Mouse (Mus musculus) neural tube, embryonic 14.5 days (tissue): ENCODE measurements at regions not wholly inside any gene's neighbourhood (a gene's known extent, or its start where the extent isn't known, plus 50 kb on each side); places are given as distances from the start of the nearest gene placed in this dataset.

Source experiments
- ATAC-seq: fragments of 200-750 bp; cut with Nextera tagmentation; 2 replicates; pipeline ENCODE4 v1.8.0; 2017; ENCODE audit warnings: low read depth, mild to moderate bottlenecking, moderate TSS enrichment, moderate library complexity
- H3K27ac ChIP-seq: fragments of 300-500 bp; sonication (generic); 2 replicates; pipeline ENCODE4 v1.5.1; 2014; ENCODE audit warnings: low read depth, mild to moderate bottlenecking, control low read depth, low read length, moderate library complexity, mixed read lengths
- H3K27me3 ChIP-seq: fragments of 300-500 bp; sonication (generic); 2 replicates; pipeline ENCODE4 v1.6.1; 2014; ENCODE audit warnings: low read length; ENCODE audit not compliant: control insufficient read depth, insufficient read depth
- H3K36me3 ChIP-seq: fragments of 300-500 bp; sonication (generic); 2 replicates; pipeline ENCODE4 v1.6.1; 2014; ENCODE audit warnings: low read length, mixed read lengths; ENCODE audit not compliant: control insufficient read depth, insufficient read depth
- H3K4me1 ChIP-seq: fragments of 300-500 bp; sonication (generic); 2 replicates; pipeline ENCODE4 v1.6.1; 2014; ENCODE audit warnings: low read length; ENCODE audit not compliant: control insufficient read depth, insufficient read depth
- H3K4me2 ChIP-seq: fragments of 300-500 bp; sonication (generic); 2 replicates; pipeline ENCODE4 v1.6.1; 2014; ENCODE audit warnings: mild to moderate bottlenecking, low read depth, low read length, control low read depth
- H3K4me3 ChIP-seq: fragments of 300-500 bp; sonication (generic); 2 replicates; pipeline ENCODE4 v1.5.1; 2014; ENCODE audit warnings: low read depth, low read length, control low read depth, mixed read lengths
- H3K9ac ChIP-seq: fragments of 300-500 bp; sonication (generic); replicated peaks from 2 replicates; pipeline ENCODE4 v1.6.1; 2014; ENCODE audit warnings: low read depth, mild to moderate bottlenecking, control low read depth, low read length, mixed read lengths
- H3K9me3 ChIP-seq: fragments of 300-500 bp; sonication (generic); 2 replicates; pipeline ENCODE4 v1.6.1; 2016; ENCODE audit warnings: low read length; ENCODE audit not compliant: control insufficient read depth
- WGBS: fragments of 180-500 bp; shearing (Covaris S2); extraction: QIAGEN DNeasy Blood & Tissue Kit; methylation state at CpG from one replicate; pipeline ENCODE4 v1.1.7; 2014; 5-methylcytosine and 5-hydroxymethylcytosine counted together

- Histone ChIP-seq H3K36me3 (no peaks in the 10 kb centered on the region), H3K27me3 (no peaks in the 10 kb centered on the region), H3K4me2 (no peak overlapping the region), H3K4me3 (no peak overlapping the region), H3K9me3 (no peaks in the 10 kb centered on the region), H3K27ac (no peak overlapping the region), H3K4me1 (no peaks in the 10 kb centered on the region), H3K9ac (no peak overlapping the region)
- WGBS = 86% methylated on average over 4 of the region's 4 CpGs
- ATAC-seq = no peak
These were observed 69.3 kb upstream of the Rprm start for GRCm38 (mm10) chr2:54154501-54155183.

- no peak for ATAC-seq
- no peak overlapping the region for H3K27ac ChIP-seq
- H3K4me1 ChIP-seq = no peaks in the 10 kb centered on the region
- H3K36me3 ChIP-seq = no peaks in the 10 kb centered on the region
- WGBS = 55% methylated on average over 8 of the region's 8 CpGs
- no peaks in the 10 kb centered on the region for H3K9me3 ChIP-seq
- no peak overlapping the region for H3K9ac ChIP-seq
- H3K4me2 ChIP-seq = no peak overlapping the region
- no peaks in the 10 kb centered on the region for H3K27me3 ChIP-seq
- no peak overlapping the region for H3K4me3 ChIP-seq
These were observed 73.6 kb upstream of the Rprm start for GRCm38 (mm10) chr2:54158689-54159630.

- H3K9me3 ChIP-seq = no peaks in the 10 kb centered on the region
- H3K36me3 ChIP-seq = no peaks in the 10 kb centered on the region
- no peak overlapping the region for H3K4me2 ChIP-seq
- no peak for ATAC-seq
- WGBS = 89% methylated on average over 2 of the region's 2 CpGs
- H3K27ac ChIP-seq = no peak overlapping the region
- no peaks in the 10 kb centered on the region for H3K27me3 ChIP-seq
- H3K4me1 ChIP-seq = no peaks in the 10 kb centered on the region
- H3K9ac ChIP-seq = no peak overlapping the region
- no peak overlapping the region for H3K4me3 ChIP-seq
These were observed 92.2 kb upstream of the Rprm start for GRCm38 (mm10) chr2:54177549-54177948.

GRCm38 (mm10) chr2:54190828-54191227 lies 105.5 kb upstream of the Rprm start:
- H3K27me3 ChIP-seq = no peaks in the 10 kb centered on the region
- ATAC-seq = no peak
- no peak overlapping the region for H3K9ac ChIP-seq
- no peaks in the 10 kb centered on the region for H3K9me3 ChIP-seq
- H3K36me3 ChIP-seq = no peaks in the 10 kb centered on the region
- WGBS = 86% methylated on average over 4 of the region's 4 CpGs
- H3K4me2 ChIP-seq = no peak overlapping the region
- H3K27ac ChIP-seq = no peak overlapping the region
- H3K4me3 ChIP-seq = no peak overlapping the region
- H3K4me1 ChIP-seq = no peaks in the 10 kb centered on the region

- H3K4me2 ChIP-seq = no peak overlapping the region
- H3K27me3 ChIP-seq = no peaks in the 10 kb centered on the region
- no peak for ATAC-seq
- H3K36me3 ChIP-seq = no peaks in the 10 kb centered on the region
- H3K9me3 ChIP-seq = no peaks in the 10 kb centered on the region
- H3K4me3 ChIP-seq = no peak overlapping the region
- H3K27ac ChIP-seq = no peak overlapping the region
- no peaks in the 10 kb centered on the region for H3K4me1 ChIP-seq
- no peak overlapping the region for H3K9ac ChIP-seq
These were observed 113.0 kb upstream of the Rprm start for GRCm38 (mm10) chr2:54198343-54198742.

- Histone ChIP-seq H3K4me3 (no peak overlapping the region), H3K27me3 (no peaks in the 10 kb centered on the region), H3K4me1 (no peaks in the 10 kb centered on the region), H3K27ac (no peak overlapping the region), H3K36me3 (no peaks in the 10 kb centered on the region), H3K9ac (no peak overlapping the region), H3K4me2 (no peak overlapping the region), H3K9me3 (no peaks in the 10 kb centered on the region)
- WGBS = 79% methylated on average over 3 of the region's 3 CpGs
- no peak for ATAC-seq
These were observed 130.2 kb upstream of the Rprm start for GRCm38 (mm10) chr2:54215597-54215996.

- H3K9ac ChIP-seq = no peak overlapping the region
- H3K4me3 ChIP-seq = no peak overlapping the region
- H3K27me3 ChIP-seq = no peaks in the 10 kb centered on the region
- no peaks in the 10 kb centered on the region for H3K36me3 ChIP-seq
- no peaks in the 10 kb centered on the region for H3K9me3 ChIP-seq
- no peaks in the 10 kb centered on the region for H3K4me1 ChIP-seq
- H3K27ac ChIP-seq = no peak overlapping the region
- no peak for ATAC-seq
- no peak overlapping the region for H3K4me2 ChIP-seq
These were observed 143.3 kb upstream of the Rprm start for GRCm38 (mm10) chr2:54228613-54229012.

- Histone ChIP-seq H3K4me3 (no peak overlapping the region), H3K27me3 (no peaks in the 10 kb centered on the region), H3K9ac (no peak overlapping the region), H3K36me3 (no peaks in the 10 kb centered on the region), H3K4me1 (no peaks in the 10 kb centered on the region), H3K4me2 (no peak overlapping the region), H3K9me3 (no peaks in the 10 kb centered on the region), H3K27ac (no peak overlapping the region)
- ATAC-seq = no peak
- WGBS = 64% methylated on average over 1 of the region's 1 CpGs
These were observed 143.7 kb upstream of the Rprm start for GRCm38 (mm10) chr2:54229016-54229415.

- H3K4me3 ChIP-seq = no peak overlapping the region
- H3K4me1 ChIP-seq = no peaks in the 10 kb centered on the region
- no peaks in the 10 kb centered on the region for H3K9me3 ChIP-seq
- H3K27ac ChIP-seq = no peak overlapping the region
- H3K27me3 ChIP-seq = no peaks in the 10 kb centered on the region
- 70% methylated on average over 1 of the region's 1 CpGs for WGBS
- no peaks in the 10 kb centered on the region for H3K36me3 ChIP-seq
- ATAC-seq = no peak
- H3K4me2 ChIP-seq = no peak overlapping the region
- H3K9ac ChIP-seq = no peak overlapping the region
These were observed 151.4 kb upstream of the Rprm start for GRCm38 (mm10) chr2:54236760-54237159.
